Mouse (Mus musculus) liver, embryonic 11.5 days (tissue): ENCODE data around the gene Tnpo3. TPM values are rescaled to one million over a fixed set of nuclear protein-coding genes. Genes with fewer than 3 reads are reported as not detected.

ENCODE experiments used
- ATAC-seq: fragments of 200-750 bp; cut with Nextera tagmentation; replicated peaks from 2 replicates; pipeline ENCODE4 v1.8.0; 2017; ENCODE audit warnings: moderate number of reproducible peaks, mild to moderate bottlenecking, moderate TSS enrichment, moderate library complexity; ENCODE audit not compliant: low FRiP score
- DNase-seq: peaks from one replicate; pipeline ENCODE4 v3.0.0-alpha.2; 2017; ENCODE audit warnings: low spot score
- H3K27ac ChIP-seq: fragments of 300-500 bp; sonication (generic); 2 replicates; pipeline ENCODE4 v1.5.1; 2014; ENCODE audit warnings: mild to moderate bottlenecking, low read depth, low read length, control low read depth
- H3K27me3 ChIP-seq: fragments of 300-500 bp; sonication (generic); replicated peaks from 2 replicates; pipeline ENCODE4 v1.6.1; 2014; ENCODE audit warnings: low read length, mixed read lengths; ENCODE audit not compliant: control insufficient read depth, insufficient read depth
- H3K36me3 ChIP-seq: fragments of 300-500 bp; sonication (generic); 2 replicates; pipeline ENCODE4 v1.6.1; 2014; ENCODE audit warnings: mild to moderate bottlenecking, low read length, moderate library complexity, mixed read lengths; ENCODE audit not compliant: control insufficient read depth, insufficient read depth
- H3K4me1 ChIP-seq: fragments of 300-500 bp; sonication (generic); replicated peaks from 2 replicates; pipeline ENCODE4 v1.6.1; 2014; ENCODE audit warnings: low read length, mixed read lengths; ENCODE audit not compliant: control insufficient read depth, insufficient read depth
- H3K4me2 ChIP-seq: fragments of 300-500 bp; sonication (generic); 2 replicates; pipeline ENCODE4 v1.6.1; 2014; ENCODE audit warnings: mild to moderate bottlenecking, control low read depth, moderate library complexity
- H3K4me3 ChIP-seq: fragments of 300-500 bp; sonication (generic); 2 replicates; pipeline ENCODE4 v1.5.1; 2014; ENCODE audit warnings: low read depth, low read length, control low read depth
- H3K9ac ChIP-seq: fragments of 300-500 bp; sonication (generic); 2 replicates; pipeline ENCODE4 v1.6.1; 2014; ENCODE audit warnings: low read depth, low read length, control low read depth
- H3K9me3 ChIP-seq: fragments of 300-500 bp; sonication (generic); 2 replicates; pipeline ENCODE4 v1.6.1; 2016; ENCODE audit warnings: low read length, inconsistent platforms, mixed read lengths; ENCODE audit not compliant: control insufficient read depth
- WGBS: fragments of 180-500 bp; shearing (Covaris S2); extraction: QIAGEN DNeasy Blood & Tissue Kit; methylation state at CpG from one replicate; pipeline ENCODE4 v1.1.7; 2014; 5-methylcytosine and 5-hydroxymethylcytosine counted together
- polyA plus RNA-seq: library from polyadenylated mRNA; unstranded; fragments of >200 nt; fragmentation: Nextera tagmentation; extraction: Ambion mirVana; gene quantifications from 2 replicates; pipeline ENCODE4 v1.2.1, GENCODE M21; 2014

Gene Tnpo3
- polyA plus RNA-seq, 1 experiment from 2014 or later, result 86.5 TPM

DNA sequence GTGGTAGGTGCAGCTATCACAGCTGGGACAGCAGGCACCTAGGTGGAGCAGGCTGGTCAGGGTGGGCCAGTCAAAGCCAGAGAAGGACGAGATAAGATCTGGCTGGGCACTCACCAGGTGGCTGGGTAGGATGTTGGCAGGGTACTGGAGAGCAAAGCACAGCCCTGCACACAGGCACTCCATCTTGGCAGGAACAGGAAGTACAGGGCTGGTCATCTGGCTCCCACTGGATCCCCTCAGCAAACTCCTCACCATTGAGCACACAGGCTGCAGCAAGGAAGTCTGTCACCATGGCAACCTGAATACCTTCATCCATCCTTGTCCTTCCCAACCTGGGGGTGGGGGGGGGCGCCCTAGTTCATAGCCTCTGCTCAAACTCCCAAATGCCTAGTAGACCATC, 111.9 kb downstream of the Tnpo3 start:
- Histone ChIP-seq H3K36me3 (no peaks in the 10 kb centered on the region), H3K9me3 (no peaks in the 10 kb centered on the region), H3K27me3 (peaks cover 33% of the 10 kb centered on the region), H3K27ac (no peak overlapping the region), H3K4me2 (no peak overlapping the region), H3K4me3 (no peak overlapping the region), H3K9ac (no peak overlapping the region), H3K4me1 (peaks cover 19% of the 10 kb centered on the region)
- DNase-seq (no peak), ATAC-seq (no peak)
- WGBS, result 47% methylated on average over 2 of the region's 2 CpGs

DNA sequence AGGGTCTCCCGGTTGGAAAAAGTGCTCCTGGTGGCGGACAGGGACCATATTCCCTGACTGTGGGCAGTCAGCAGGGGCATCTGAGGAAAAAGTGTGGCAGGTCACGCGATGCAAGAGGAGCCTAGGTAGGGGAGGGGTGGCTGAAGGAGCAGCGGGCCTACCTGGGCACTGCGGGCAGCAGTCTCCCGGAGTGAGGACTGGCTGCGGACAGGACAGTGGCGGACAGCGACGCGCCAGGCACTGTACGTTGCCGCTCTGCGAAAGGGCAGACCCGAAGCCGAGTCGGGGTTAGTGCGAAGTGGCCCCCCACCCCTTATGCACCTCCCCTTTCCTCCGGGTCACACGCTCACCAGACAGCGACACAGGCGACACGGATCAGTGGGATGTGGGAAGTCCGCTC, 113.4 kb downstream of the Tnpo3 start:
- ATAC-seq (no peak), DNase-seq (no peak)
- Histone ChIP-seq H3K4me1 (peaks cover 17% of the 10 kb centered on the region), H3K9me3 (no peaks in the 10 kb centered on the region), H3K27me3 (peaks cover 38% of the 10 kb centered on the region), H3K36me3 (no peaks in the 10 kb centered on the region), H3K4me2 (no peak overlapping the region), H3K9ac (no peak overlapping the region), H3K4me3 (no peak overlapping the region), H3K27ac (no peak overlapping the region)
- WGBS, result 22% methylated on average over 25 of the region's 25 CpGs

DNA sequence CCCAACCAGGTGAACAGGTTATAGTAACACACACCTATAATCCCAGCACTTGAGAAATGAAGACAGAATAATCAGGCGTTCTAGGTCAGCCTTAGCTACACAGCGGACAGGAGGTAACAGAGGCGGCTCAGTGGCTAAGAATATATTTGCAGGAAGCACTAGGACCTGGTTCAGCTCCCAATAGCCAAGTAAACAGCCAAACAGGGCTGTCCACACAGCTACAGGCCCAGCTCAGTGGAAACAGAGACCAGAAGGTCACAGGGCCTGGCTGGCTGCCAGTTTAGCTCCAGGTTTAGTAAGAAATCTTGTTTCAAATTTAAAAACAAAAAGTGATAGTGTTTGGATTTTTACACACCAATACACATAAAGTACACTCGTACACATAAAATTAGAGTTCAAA, 115.6 kb downstream of the Tnpo3 start:
- Histone ChIP-seq H3K4me1 (peaks cover 5% of the 10 kb centered on the region; the same call in 1 of the 2 replicates), H3K36me3 (no peaks in the 10 kb centered on the region), H3K27me3 (peaks cover 51% of the 10 kb centered on the region), H3K9ac (no peak overlapping the region), H3K4me3 (no peak overlapping the region), H3K9me3 (no peaks in the 10 kb centered on the region), H3K27ac (no peak overlapping the region), H3K4me2 (no peak overlapping the region)
- WGBS, result 79% methylated on average over 4 of the region's 4 CpGs
- ATAC-seq (no peak), DNase-seq (no peak)

Other genes with a start within 250 kb of the Tnpo3 start
- 0.36 and 0.53 TPM in 2 replicates for gene Opn1sw, start 221.4 kb downstream of the Tnpo3 start, polyA plus RNA-seq
- gene Ccdc136, start 213.6 kb downstream of the Tnpo3 start, polyA plus RNA-seq, result 4.1 and 5.6 TPM in 2 replicates
- gene Flnc, start 176.6 kb downstream of the Tnpo3 start, polyA plus RNA-seq, result 4.7 and 6.2 TPM in 2 replicates
- 223 and 247 TPM in 2 replicates for gene Atp6v1f, start 142.2 kb downstream of the Tnpo3 start, polyA plus RNA-seq
- gene Atp6v1fnb, start 138.4 kb downstream of the Tnpo3 start, polyA plus RNA-seq, result 0.34 and 0.55 TPM in 2 replicates
- gene Kcp, start 101.9 kb downstream of the Tnpo3 start, polyA plus RNA-seq, result 9.2 and 9.5 TPM in 2 replicates
- 8.2 and 9.4 TPM in 2 replicates for gene Irf5, start 83.3 kb downstream of the Tnpo3 start, polyA plus RNA-seq
- gene Tspan33, start 84.3 kb upstream of the Tnpo3 start, polyA plus RNA-seq, result 44.8 and 53.0 TPM in 2 replicates
- gene Smo, start 125.6 kb upstream of the Tnpo3 start, polyA plus RNA-seq, result 22.3 and 22.5 TPM in 2 replicates
- gene Ahcyl2, start 158.1 kb upstream of the Tnpo3 start, polyA plus RNA-seq, result 12.0 and 12.5 TPM in 2 replicates